Mouse (Mus musculus): ENCODE results near the gene Adh4. TPM values are rescaled to one million over a fixed set of nuclear protein-coding genes. Genes with fewer than 3 reads are reported as not detected.
"Not testable (repeated sequence)": the region's sequence is repeated elsewhere in the genome, so short reads cannot be mapped to it uniquely, and the experiment has no call there.

The Adh4 gene
- polyA plus RNA-seq (2015; fragmentation: Nextera tagmentation; extraction: Ambion mirVana), result not detected in 2 replicates

DNA sequence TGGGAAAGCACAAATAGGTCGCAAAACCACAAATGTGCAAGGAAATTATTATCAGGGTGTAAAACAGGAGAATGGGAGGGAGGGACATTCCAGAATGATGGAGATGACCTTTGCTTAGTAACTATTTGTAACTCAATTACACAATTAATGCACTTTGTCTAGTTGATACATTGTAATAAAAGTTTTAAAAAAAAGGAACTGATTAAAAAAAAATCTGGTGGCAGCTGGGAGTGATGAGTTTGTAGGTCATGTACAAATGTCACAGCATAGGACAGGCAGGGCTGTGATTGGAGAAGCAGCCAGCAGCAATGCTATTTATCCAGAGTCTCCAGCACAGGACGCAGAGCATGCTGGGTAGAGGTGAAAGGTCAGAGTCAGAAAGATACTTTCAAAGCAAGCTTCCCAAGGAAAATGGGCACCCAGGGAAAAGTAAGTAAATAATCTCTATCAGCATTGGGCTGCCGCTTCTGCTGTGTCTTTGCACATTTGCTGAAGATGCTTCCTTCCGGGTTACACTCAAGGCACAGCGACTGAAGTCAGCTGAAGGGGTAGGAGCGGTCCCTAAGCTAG lies at the start of gene Adh4:
Gene Adh4, plus strand, starts transcription at position 346 of the 570 bp plus-strand sequence.
- no peaks in the 10 kb centered on the region for H3K27me3 ChIP-seq
- H3K4me1 ChIP-seq (replicated peaks), result no peaks in the 10 kb centered on the region
- no peaks in the 10 kb centered on the region for H3K36me3 ChIP-seq
- no peak for ATAC-seq (ENCODE audit: low FRiP score, low read depth)
- no peak within 1 kb of the TSS for H3K4me3 ChIP-seq
- H3K4me2 ChIP-seq, result no peak within 1 kb of the TSS
- WGBS, result 70% methylated on average over 6 of the region's 6 CpGs
- H3K9ac ChIP-seq, result no peak within 1 kb of the TSS
- H3K9me3 ChIP-seq, result no peaks in the 10 kb centered on the region
- no peak within 1 kb of the TSS for H3K27ac ChIP-seq (replicated peaks)

DNA sequence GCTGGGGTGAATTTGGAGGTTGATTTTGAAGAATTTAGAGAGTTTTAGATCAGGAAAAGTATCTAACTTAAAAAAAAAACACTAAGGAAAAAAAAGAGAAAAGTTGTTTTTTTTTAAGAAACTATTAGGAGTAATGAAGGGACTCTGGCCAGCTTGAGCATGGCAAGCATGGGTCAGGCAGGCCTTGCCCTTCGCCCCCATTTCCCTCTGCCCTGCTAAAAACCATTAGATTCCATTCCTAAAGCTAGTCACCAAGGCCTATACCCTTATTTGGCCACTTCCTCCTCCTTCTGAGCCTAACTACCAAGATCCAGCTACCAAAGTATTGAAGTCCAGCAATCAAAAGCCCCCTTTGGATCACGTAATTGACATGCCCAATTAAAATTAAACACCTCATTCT lies 49.1 kb upstream of the Adh4 start:
- no peaks in the 10 kb centered on the region for H3K9me3 ChIP-seq
- no peak overlapping the region for H3K9ac ChIP-seq
- H3K27me3 ChIP-seq, result no peaks in the 10 kb centered on the region
- H3K27ac ChIP-seq (replicated peaks), result no peak overlapping the region
- no peak for ATAC-seq (ENCODE audit: low FRiP score, low read depth)
- no peaks in the 10 kb centered on the region for H3K4me1 ChIP-seq (replicated peaks)
- H3K4me3 ChIP-seq, result no peak overlapping the region
- no peaks in the 10 kb centered on the region for H3K36me3 ChIP-seq
- 89% methylated on average over 2 of the region's 2 CpGs for WGBS
- H3K4me2 ChIP-seq, result no peak overlapping the region

DNA sequence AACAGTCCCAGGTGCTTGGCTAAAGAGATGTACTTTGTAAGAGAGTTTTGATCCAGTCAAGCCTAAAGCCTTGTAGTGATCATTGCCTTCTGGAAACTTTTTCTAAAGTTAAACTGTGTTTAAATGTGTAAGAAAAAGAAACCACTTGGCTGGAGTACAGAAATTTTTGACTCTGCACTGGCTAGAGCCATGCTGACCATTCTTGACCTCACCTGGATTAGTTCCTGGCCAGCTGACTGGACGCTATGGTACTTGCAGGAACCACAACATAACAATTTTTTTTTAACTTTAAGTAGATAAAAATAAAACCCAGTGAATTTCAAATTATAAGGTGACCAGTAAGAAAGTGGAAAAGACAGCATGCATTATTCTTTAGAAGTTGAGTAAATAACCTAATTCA lies 45.7 kb upstream of the Adh4 start:
- Histone ChIP-seq H3K4me2 (no peak overlapping the region), H3K27ac (replicated peaks) (no peak overlapping the region), H3K4me1 (replicated peaks) (no peaks in the 10 kb centered on the region), H3K4me3 (no peak overlapping the region), H3K9me3 (no peaks in the 10 kb centered on the region), H3K36me3 (no peaks in the 10 kb centered on the region), H3K9ac (no peak overlapping the region), H3K27me3 (no peaks in the 10 kb centered on the region)
- 95% methylated on average over 1 of the region's 1 CpGs for WGBS
- ATAC-seq (ENCODE audit: low FRiP score, low read depth), result no peak

DNA sequence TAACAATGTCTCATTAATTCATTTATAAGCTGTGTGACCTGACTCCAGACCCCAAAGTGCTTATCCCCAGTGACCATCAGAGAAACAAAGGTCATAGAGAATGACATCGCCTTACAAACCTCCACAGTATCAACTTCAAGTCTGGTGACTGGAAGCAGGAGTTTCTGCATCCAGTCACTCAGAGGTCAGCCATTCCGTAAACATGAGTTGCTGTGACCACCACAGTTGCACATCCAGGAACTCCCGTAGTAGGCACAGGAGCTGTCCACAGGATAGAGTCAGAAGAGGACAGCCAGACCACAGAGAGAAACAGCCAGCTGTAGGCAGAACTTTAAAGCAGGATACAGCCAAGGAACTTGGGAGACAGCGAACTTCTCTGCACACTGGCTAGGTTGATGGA lies 45.0 kb upstream of the Adh4 start:
- H3K27me3 ChIP-seq; H3K4me1 ChIP-seq (replicated peaks); H3K27ac ChIP-seq (replicated peaks); H3K4me2 ChIP-seq; H3K9ac ChIP-seq; H3K4me3 ChIP-seq; H3K36me3 ChIP-seq; ATAC-seq (ENCODE audit: low FRiP score, low read depth); H3K9me3 ChIP-seq: not testable (repeated sequence)
- WGBS, result 81% methylated on average over 4 of the region's 4 CpGs

DNA sequence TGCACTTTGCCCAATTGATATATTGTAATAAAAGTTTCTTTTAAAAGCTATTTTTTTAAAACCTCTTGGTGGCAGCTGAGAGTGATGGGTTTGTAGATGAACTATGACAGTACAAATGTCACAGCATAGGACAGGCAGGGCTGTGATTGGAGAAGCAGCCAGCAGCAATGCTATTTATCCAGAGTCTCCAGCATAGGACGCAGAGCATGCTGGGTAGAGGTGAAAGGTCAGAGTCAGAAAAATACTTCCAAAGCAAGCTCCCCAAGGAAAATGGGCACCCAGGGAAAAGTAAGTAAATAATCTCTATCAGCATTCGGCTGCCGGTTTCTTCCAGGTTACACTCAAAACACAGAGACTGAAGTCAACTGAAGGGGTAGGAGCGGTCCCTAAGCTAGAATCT lies 41.3 kb upstream of the Adh4 start:
- ATAC-seq (ENCODE audit: low FRiP score, low read depth), result no peak
- H3K4me3 ChIP-seq, result no peak overlapping the region
- H3K9me3 ChIP-seq, result no peaks in the 10 kb centered on the region
- no peaks in the 10 kb centered on the region for H3K36me3 ChIP-seq
- H3K27ac ChIP-seq (replicated peaks), result no peak overlapping the region
- H3K4me2 ChIP-seq, result no peak overlapping the region
- no peaks in the 10 kb centered on the region for H3K4me1 ChIP-seq (replicated peaks)
- WGBS, result 74% methylated on average over 4 of the region's 4 CpGs
- no peaks in the 10 kb centered on the region for H3K27me3 ChIP-seq
- H3K9ac ChIP-seq, result no peak overlapping the region

DNA sequence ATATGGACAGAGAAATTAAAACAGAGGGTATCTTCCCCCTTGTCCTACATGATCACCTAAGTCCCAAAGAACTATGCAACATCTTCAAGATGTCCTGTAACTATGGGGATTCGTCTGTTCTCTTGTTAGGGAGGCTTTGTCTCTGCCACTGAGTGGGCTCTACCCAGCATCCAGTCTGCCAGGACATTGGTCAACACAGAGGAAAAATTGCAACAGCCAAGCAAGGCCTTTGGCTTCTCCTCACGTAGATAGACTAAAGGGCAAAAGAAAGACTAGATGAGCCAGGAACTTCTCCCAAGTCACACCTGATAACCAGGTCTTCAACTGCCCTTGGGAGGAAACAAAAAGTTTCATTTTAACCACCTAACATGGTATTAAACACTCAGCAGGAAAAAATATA lies 40.1 kb upstream of the Adh4 start:
- WGBS, result 77% methylated on average over 2 of the region's 2 CpGs
- H3K27me3 ChIP-seq, result no peaks in the 10 kb centered on the region

DNA sequence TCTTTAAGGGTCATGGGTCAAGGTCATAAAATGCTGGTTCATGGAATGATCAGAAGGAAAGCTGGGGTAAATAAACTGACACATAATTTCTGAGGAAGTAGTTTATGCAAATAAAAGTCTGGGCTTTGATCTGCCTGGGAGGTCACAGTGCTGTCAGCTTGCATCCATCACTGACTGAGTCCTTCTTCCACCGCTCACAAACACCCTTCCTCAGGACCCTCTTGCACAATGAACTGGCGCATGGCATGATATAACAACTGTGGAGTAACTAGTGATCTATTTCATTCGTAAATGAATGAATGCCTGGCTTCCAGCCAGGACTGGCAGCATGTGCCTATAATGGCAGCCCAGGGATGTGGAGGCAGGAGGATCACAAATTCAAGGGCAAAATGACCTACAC lies 34.1 kb upstream of the Adh4 start:
- Histone ChIP-seq H3K4me2 (no peak overlapping the region), H3K27me3 (no peaks in the 10 kb centered on the region), H3K27ac (replicated peaks) (no peak overlapping the region), H3K4me3 (no peak overlapping the region), H3K9me3 (0 out of 2 replicates have a peak, but pooled peaks cover 6% of the 10 kb centered on the region), H3K36me3 (no peaks in the 10 kb centered on the region), H3K9ac (no peak overlapping the region), H3K4me1 (replicated peaks) (peaks cover 3% of the 10 kb centered on the region; the same call in 1 of the 2 replicates)
- 21% methylated on average over 3 of the region's 3 CpGs for WGBS
- no peak for ATAC-seq (ENCODE audit: low FRiP score, low read depth)

More for the DNA sequence above, 40.1 kb upstream of the Adh4 start:
- no peak for ATAC-seq (ENCODE audit: low FRiP score, low read depth)
- no peaks in the 10 kb centered on the region for H3K4me1 ChIP-seq (replicated peaks)
- no peaks in the 10 kb centered on the region for H3K36me3 ChIP-seq
- no peak overlapping the region for H3K9ac ChIP-seq
- H3K9me3 ChIP-seq, result 0 out of 2 replicates have a peak, but pooled peaks cover 6% of the 10 kb centered on the region
- H3K4me2 ChIP-seq, result no peak overlapping the region
- no peak overlapping the region for H3K27ac ChIP-seq (replicated peaks)
- H3K4me3 ChIP-seq, result no peak overlapping the region

DNA sequence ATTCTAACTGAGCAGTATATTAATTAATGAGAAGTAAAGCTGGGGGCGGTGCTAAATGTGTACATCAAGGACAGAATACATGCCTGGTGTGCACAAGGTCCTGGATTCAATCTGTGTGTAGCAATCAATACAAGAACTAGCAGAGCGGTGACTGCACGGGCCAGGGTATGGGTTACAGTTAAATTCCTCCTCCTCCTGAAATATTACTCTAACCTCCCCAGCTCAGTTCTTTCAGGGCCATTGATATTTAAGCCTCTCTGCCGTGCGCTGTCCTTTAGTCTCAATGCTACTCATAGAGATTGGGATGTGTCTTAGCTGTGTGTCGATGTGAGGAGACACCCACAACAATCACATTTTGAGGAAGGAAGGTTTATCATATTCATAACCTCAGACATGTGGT lies 28.1 kb upstream of the Adh4 start:
- Histone ChIP-seq H3K36me3 (no peaks in the 10 kb centered on the region), H3K27me3 (no peaks in the 10 kb centered on the region), H3K4me2 (no peak overlapping the region), H3K4me1 (replicated peaks) (no peaks in the 10 kb centered on the region), H3K27ac (replicated peaks) (no peak overlapping the region), H3K4me3 (no peak overlapping the region), H3K9me3 (no peaks in the 10 kb centered on the region), H3K9ac (no peak overlapping the region)
- ATAC-seq (ENCODE audit: low FRiP score, low read depth), result no peak
- 93% methylated on average over 6 of the region's 6 CpGs for WGBS

DNA sequence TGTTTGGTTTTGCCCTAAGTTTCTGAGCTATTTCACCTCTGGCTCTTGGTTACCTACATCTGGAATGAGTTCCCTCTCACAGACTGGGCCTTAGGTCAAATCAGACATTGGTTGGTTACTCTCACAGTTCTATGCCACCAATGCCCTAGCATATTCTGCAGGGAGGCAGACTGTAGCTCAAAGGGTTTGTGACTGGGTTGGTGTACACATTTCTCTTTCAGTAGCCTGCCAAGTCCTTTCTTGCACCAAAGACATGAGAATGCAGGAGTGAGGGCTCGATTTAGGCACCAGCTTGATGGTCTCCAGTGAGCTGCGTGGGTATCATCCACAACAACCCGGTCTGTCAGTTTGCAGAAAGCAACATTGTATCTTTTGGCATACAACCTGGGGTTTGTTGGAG lies 10.4 kb upstream of the Adh4 start:
- no peaks in the 10 kb centered on the region for H3K4me1 ChIP-seq (replicated peaks)
- no peaks in the 10 kb centered on the region for H3K9me3 ChIP-seq
- H3K27ac ChIP-seq (replicated peaks), result no peak overlapping the region
- no peak overlapping the region for H3K4me2 ChIP-seq
- no peak overlapping the region for H3K4me3 ChIP-seq
- ATAC-seq (ENCODE audit: low FRiP score, low read depth), result no peak
- no peaks in the 10 kb centered on the region for H3K36me3 ChIP-seq
- WGBS, result 79% methylated on average over 3 of the region's 3 CpGs
- no peaks in the 10 kb centered on the region for H3K27me3 ChIP-seq
- no peak overlapping the region for H3K9ac ChIP-seq

DNA sequence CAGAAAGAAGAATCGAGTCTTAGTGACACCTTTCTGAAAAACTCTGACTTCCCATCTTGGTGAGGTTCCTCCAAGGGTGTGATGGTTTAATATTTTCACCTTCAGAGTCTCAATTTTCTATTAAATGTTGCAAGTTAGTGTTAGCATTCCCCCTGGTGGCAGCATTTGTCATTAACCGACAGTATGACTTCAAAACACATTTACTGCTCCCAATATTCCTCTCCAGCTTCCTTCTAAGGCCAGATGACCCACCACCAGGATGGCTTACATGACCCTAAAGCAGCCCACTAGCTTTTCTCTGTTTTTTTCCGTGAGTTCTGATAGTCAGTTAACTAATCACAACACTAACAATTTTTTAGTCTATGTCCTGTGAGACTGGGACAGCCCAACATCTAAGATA lies 9.9 kb upstream of the Adh4 start:
- Histone ChIP-seq H3K27me3 (no peaks in the 10 kb centered on the region), H3K4me3 (no peak overlapping the region), H3K4me2 (no peak overlapping the region), H3K36me3 (no peaks in the 10 kb centered on the region), H3K4me1 (replicated peaks) (no peaks in the 10 kb centered on the region), H3K9me3 (no peaks in the 10 kb centered on the region), H3K9ac (no peak overlapping the region), H3K27ac (replicated peaks) (no peak overlapping the region)
- WGBS, result 48% methylated on average over 3 of the region's 3 CpGs
- ATAC-seq (ENCODE audit: low FRiP score, low read depth), result no peak

DNA sequence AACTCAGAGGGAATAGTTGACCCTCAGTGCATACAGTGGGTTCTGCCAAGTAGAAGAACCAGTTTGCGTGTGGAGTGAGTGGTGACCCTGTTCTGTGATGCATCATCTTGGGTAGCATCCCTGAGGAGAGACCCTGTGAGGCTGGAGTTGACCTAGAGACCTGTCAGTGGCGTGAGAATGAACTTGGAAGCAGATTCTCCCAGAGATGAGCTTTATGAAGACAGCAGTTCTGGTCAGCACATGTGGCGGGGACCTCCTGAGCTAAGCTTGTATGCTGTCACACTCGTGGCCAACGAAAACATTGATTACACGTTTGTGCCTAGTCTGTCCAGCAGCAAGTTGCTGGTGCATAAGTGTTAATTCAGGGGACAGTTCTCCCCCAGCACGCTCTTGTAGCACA lies 9.4 kb upstream of the Adh4 start:
- H3K36me3 ChIP-seq, result no peaks in the 10 kb centered on the region
- no peak overlapping the region for H3K4me3 ChIP-seq
- H3K9me3 ChIP-seq, result no peaks in the 10 kb centered on the region
- H3K4me2 ChIP-seq, result no peak overlapping the region
- no peak overlapping the region for H3K9ac ChIP-seq
- no peaks in the 10 kb centered on the region for H3K4me1 ChIP-seq (replicated peaks)
- ATAC-seq (ENCODE audit: low FRiP score, low read depth), result no peak
- WGBS, result 88% methylated on average over 7 of the region's 7 CpGs
- no peak overlapping the region for H3K27ac ChIP-seq (replicated peaks)
- H3K27me3 ChIP-seq, result no peaks in the 10 kb centered on the region

DNA sequence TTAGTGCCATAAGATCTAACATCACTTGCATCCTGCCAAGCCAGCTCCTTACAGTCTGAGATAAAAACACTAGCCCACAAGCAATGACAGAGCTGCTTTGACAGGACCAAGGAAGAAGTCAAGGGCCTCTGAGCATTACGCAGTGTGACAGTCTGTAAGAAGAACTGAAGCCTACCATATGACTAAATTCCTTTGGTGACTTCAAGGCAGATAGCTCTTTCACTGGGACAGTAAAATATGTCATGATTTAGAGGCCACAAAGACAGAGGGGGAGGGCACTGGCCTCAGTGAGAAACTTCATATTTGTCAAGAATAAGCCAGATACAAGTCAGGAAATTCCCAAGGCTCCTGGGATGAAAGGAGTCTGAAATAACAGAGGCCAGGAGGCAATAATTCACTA lies 7.3 kb upstream of the Adh4 start:
- 97% methylated on average over 1 of the region's 1 CpGs for WGBS
- no peak overlapping the region for H3K27ac ChIP-seq (replicated peaks)

DNA sequence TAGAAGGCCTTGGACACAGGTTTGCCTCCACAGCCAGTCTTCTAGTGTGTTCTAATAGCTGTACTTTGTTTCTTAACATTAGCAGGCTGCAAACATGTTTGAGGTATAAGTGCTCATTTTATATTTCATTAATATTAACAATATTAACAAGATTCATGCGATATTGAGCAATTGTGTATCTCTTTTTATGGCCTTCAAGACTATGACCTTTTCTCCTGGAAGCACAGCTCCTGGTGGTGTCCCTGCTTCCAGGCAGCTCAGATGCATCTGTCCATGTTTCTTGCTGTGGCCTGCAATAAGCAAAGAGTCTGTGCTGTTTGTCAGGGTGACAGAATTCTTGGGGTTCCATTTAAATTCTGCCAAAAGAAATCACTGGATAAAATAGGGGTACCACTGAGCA lies 5.7 kb upstream of the Adh4 start:
- ATAC-seq (ENCODE audit: low FRiP score, low read depth), result no peak
- H3K27ac ChIP-seq (replicated peaks), result no peak overlapping the region
- WGBS, result 88% methylated on average over 1 of the region's 1 CpGs
- H3K9ac ChIP-seq, result no peak overlapping the region
- H3K27me3 ChIP-seq, result no peaks in the 10 kb centered on the region
- H3K4me1 ChIP-seq (replicated peaks), result no peaks in the 10 kb centered on the region
- H3K4me2 ChIP-seq, result no peak overlapping the region
- H3K9me3 ChIP-seq, result no peaks in the 10 kb centered on the region
- H3K36me3 ChIP-seq, result no peaks in the 10 kb centered on the region
- no peak overlapping the region for H3K4me3 ChIP-seq

More for the DNA sequence above, 7.3 kb upstream of the Adh4 start:
- Histone ChIP-seq H3K27me3 (no peaks in the 10 kb centered on the region), H3K4me1 (replicated peaks) (no peaks in the 10 kb centered on the region), H3K9me3 (no peaks in the 10 kb centered on the region), H3K4me3 (no peak overlapping the region), H3K9ac (no peak overlapping the region), H3K36me3 (no peaks in the 10 kb centered on the region), H3K4me2 (no peak overlapping the region)
- no peak for ATAC-seq (ENCODE audit: low FRiP score, low read depth)

All from hindbrain, embryonic 15.5 days (tissue).